Mouse (Mus musculus): ENCODE data around the gene Zfp493. TPM values are rescaled to one million over a fixed set of nuclear protein-coding genes. Genes with fewer than 3 reads are reported as not detected.
A peak's percentile ranks its signal among the peaks of the same experiment; 100 is the strongest.
"Not testable (repeated sequence)": the region's sequence is repeated elsewhere in the genome, so short reads cannot be mapped to it uniquely, and the experiment has no call there.

Gene Zfp493
- polyA plus RNA-seq, 1 experiment from 2014 or later = 3.6 TPM

DNA sequence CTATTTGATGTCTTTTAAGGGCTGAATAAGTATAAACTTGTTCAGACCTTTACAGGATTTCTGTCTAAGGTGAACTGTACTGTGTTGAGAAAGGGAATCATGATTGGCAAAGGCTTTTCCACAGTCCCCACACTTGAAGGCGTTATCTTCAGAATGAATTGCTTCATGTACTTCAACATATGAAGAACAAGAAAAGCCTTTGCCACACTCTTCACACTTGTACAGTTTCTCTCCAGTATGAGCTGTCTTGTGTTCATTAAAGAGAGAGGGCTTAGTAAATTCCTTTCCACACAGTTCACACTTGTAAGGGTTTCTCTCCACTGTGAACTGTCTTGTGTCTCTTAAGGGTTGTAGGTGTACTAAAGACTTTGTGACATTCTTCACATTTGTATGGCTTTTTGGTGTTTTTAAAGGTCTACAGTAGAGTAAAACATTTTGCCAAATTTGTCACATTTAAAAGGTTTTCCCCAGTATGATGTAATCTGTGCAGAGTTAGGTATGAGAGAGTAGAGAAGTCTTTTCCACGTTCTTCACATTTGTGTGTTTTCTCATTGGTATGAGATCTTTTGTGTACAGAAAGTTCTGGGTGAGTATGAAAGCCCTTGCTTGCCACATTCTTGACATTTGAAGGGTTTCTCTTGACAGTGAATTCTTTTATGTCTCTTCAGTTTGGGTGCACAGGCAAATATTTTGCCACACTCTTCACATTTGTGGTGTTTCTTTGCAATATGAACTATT, 16.3 kb upstream of the Zfp493 start:
- Histone ChIP-seq H3K27ac (replicated peaks; ENCODE audit: low read depth, low read length) (no peak overlapping the region), H3K27me3 (ENCODE audit: control insufficient read depth, insufficient read depth, low read length) (no peaks in the 10 kb centered on the region), H3K9ac (replicated peaks; ENCODE audit: low read length) (no peak overlapping the region), H3K9me3 (ENCODE audit: control insufficient read depth, low read length) (no peaks in the 10 kb centered on the region), H3K4me3 (replicated peaks; ENCODE audit: low read depth, low read length) (no peak overlapping the region), H3K4me2 (ENCODE audit: low read length) (no peak overlapping the region), H3K36me3 (ENCODE audit: control insufficient read depth, insufficient read depth, low read length) (no peaks in the 10 kb centered on the region), H3K4me1 (ENCODE audit: control insufficient read depth, insufficient read depth, low read length) (no peaks in the 10 kb centered on the region)
- WGBS = 84% methylated on average over 2 of the region's 2 CpGs
- DNase-seq (no peak), ATAC-seq (ENCODE audit: low FRiP score, low TSS enrichment) (no peak)

DNA sequence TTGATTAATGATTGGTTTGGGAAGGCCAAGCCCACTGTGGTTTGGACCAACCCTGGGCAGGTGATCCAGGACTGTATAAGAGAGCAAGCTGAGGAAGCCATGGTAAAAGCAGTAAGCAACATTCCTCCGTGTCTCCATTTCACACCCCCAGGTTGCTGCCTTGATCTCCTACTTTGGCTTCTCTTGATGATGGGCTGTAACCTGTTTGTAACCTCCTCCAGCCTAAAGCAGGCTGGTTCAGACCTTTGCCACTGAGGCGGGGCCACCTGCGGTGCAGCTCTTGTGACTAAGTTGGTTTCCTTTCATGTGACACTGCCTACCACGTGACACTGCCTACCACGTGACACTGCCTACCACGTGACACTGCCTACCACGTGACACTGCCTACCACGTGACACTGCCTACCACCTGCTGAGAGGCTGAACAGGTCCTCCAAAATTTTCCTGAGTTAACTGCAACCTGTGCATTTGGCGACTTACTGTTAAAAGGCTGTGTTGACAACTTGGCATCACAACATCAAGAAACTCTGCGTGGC, 12.5 kb downstream of the Zfp493 start:
- Histone ChIP-seq H3K4me1 (ENCODE audit: control insufficient read depth, insufficient read depth, low read length) (no peaks in the 10 kb centered on the region), H3K27ac (replicated peaks; ENCODE audit: low read depth, low read length) (no peak overlapping the region), H3K4me3 (replicated peaks; ENCODE audit: low read depth, low read length) (no peak overlapping the region), H3K9me3 (ENCODE audit: control insufficient read depth, low read length) (0 out of 2 replicates have a peak, but pooled peaks cover 4% of the 10 kb centered on the region), H3K4me2 (ENCODE audit: low read length) (no peak overlapping the region), H3K27me3 (ENCODE audit: control insufficient read depth, insufficient read depth, low read length) (no peaks in the 10 kb centered on the region), H3K36me3 (ENCODE audit: control insufficient read depth, insufficient read depth, low read length) (0 out of 2 replicates have a peak, but pooled peaks cover 4% of the 10 kb centered on the region), H3K9ac (replicated peaks; ENCODE audit: low read length) (no peak overlapping the region)
- whole genome bisulfite sequencing = 95% methylated on average over 10 of the region's 10 CpGs
- no peak for DNase-seq
- no peak for ATAC-seq (ENCODE audit: low FRiP score, low TSS enrichment)

DNA sequence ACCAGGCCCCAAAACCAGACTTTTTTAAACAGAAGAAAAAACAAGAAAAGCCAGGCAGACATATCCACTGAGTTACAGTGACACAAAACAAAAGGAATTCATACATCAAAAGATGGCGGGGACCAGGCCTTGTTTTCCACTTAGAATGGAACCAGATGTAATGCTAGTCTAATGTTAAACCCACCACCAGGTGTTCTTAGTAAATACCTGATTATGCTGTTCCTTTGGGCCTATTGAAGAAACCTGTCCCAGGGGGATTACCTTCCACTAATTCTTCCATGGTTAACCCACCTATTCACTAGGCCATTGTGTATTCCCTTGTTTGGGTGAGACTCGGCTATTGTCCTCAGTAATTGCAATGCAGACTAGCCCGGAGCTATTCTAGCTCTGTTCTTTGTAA, 19.1 kb downstream of the Zfp493 start:
- no peak overlapping the region for H3K9ac ChIP-seq (replicated peaks; ENCODE audit: low read length)

GRCm38 (mm10) chr13:67799151-67799550, 19.7 kb downstream of the Zfp493 start:
- not testable (repeated sequence) for ATAC-seq (ENCODE audit: low FRiP score, low TSS enrichment)
- WGBS = 89% methylated on average over 3 of the region's 3 CpGs

More for the DNA sequence above, 19.1 kb downstream of the Zfp493 start:
- H3K9me3 ChIP-seq (ENCODE audit: control insufficient read depth, low read length) = no peaks in the 10 kb centered on the region
- no peaks in the 10 kb centered on the region for H3K27me3 ChIP-seq (ENCODE audit: control insufficient read depth, insufficient read depth, low read length)
- WGBS = 69% methylated on average over 3 of the region's 3 CpGs
- ATAC-seq (ENCODE audit: low FRiP score, low TSS enrichment) (no peak), DNase-seq (no peak)
- H3K4me3 ChIP-seq (replicated peaks; ENCODE audit: low read depth, low read length) = no peak overlapping the region
- no peak overlapping the region for H3K27ac ChIP-seq (replicated peaks; ENCODE audit: low read depth, low read length)
- no peaks in the 10 kb centered on the region for H3K4me1 ChIP-seq (ENCODE audit: control insufficient read depth, insufficient read depth, low read length)
- no peaks in the 10 kb centered on the region for H3K36me3 ChIP-seq (ENCODE audit: control insufficient read depth, insufficient read depth, low read length)
- H3K4me2 ChIP-seq (ENCODE audit: low read length) = no peak overlapping the region

DNA sequence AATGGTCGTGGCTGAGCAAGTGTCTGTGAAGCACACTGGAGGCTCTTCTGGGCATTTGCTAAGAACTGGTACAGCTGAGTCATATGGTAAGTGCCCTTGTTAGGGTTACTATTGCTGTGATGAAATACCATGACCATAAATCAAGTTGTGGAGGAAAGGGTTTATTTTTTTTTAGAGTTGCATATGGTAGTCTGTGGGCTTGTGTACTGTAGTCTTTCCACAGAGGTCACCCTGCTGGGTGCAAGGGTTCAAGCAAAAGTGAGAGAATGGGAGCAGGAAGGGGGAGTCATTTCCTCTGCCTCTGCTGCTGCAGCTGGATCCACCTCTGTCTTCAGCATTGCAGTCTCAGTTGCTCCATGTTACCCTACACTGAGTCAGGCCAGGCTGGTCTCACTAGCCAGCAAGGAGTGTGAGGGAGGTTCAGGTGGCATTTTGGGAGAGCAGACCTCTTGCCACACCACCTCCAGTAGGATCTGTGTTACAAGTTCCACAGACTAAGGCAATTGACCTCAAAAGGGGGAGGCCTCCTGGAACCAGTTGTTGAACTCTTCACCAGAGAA, 32.2 kb downstream of the Zfp493 start:
- Histone ChIP-seq H3K4me1 (ENCODE audit: control insufficient read depth, insufficient read depth, low read length) (no peaks in the 10 kb centered on the region), H3K9me3 (ENCODE audit: control insufficient read depth, low read length) (no peaks in the 10 kb centered on the region), H3K27ac (replicated peaks; ENCODE audit: low read depth, low read length) (no peak overlapping the region), H3K9ac (replicated peaks; ENCODE audit: low read length) (no peak overlapping the region), H3K36me3 (ENCODE audit: control insufficient read depth, insufficient read depth, low read length) (no peaks in the 10 kb centered on the region), H3K4me3 (replicated peaks; ENCODE audit: low read depth, low read length) (no peak overlapping the region), H3K4me2 (ENCODE audit: low read length) (no peak overlapping the region), H3K27me3 (ENCODE audit: control insufficient read depth, insufficient read depth, low read length) (no peaks in the 10 kb centered on the region)
- ATAC-seq (ENCODE audit: low FRiP score, low TSS enrichment) (no peak), DNase-seq (no peak)
- 52% methylated on average over 1 of the region's 1 CpGs for WGBS

More at GRCm38 (mm10) chr13:67799151-67799550, 19.7 kb downstream of the Zfp493 start:
- not testable (repeated sequence) for H3K27ac ChIP-seq (replicated peaks; ENCODE audit: low read depth, low read length); H3K9me3 ChIP-seq (ENCODE audit: control insufficient read depth, low read length); H3K4me3 ChIP-seq (replicated peaks; ENCODE audit: low read depth, low read length); DNase-seq; H3K36me3 ChIP-seq (ENCODE audit: control insufficient read depth, insufficient read depth, low read length); H3K4me1 ChIP-seq (ENCODE audit: control insufficient read depth, insufficient read depth, low read length); H3K9ac ChIP-seq (replicated peaks; ENCODE audit: low read length); H3K27me3 ChIP-seq (ENCODE audit: control insufficient read depth, insufficient read depth, low read length); H3K4me2 ChIP-seq (ENCODE audit: low read length)

- no peaks in the 10 kb centered on the region for H3K27me3 ChIP-seq (ENCODE audit: control insufficient read depth, insufficient read depth, low read length)
- DNase-seq (no peak), ATAC-seq (ENCODE audit: low FRiP score, low TSS enrichment) (peak; percentile 28)
- H3K4me2 ChIP-seq (ENCODE audit: low read length) = peak overlapping the region; percentile 51
- no peaks in the 10 kb centered on the region for H3K4me1 ChIP-seq (ENCODE audit: control insufficient read depth, insufficient read depth, low read length)
- H3K9me3 ChIP-seq (ENCODE audit: control insufficient read depth, low read length) = peaks cover 5% of the 10 kb centered on the region; the same call in 1 of the 2 replicates
- H3K36me3 ChIP-seq (ENCODE audit: control insufficient read depth, insufficient read depth, low read length) = no peaks in the 10 kb centered on the region
- H3K27ac ChIP-seq (replicated peaks; ENCODE audit: low read depth, low read length) = peak overlapping the region; percentile 81; the same call in 1 of the 2 replicates
- WGBS = 75% methylated on average over 8 of the region's 8 CpGs
- peak overlapping the region; percentile 71 for H3K4me3 ChIP-seq (replicated peaks; ENCODE audit: low read depth, low read length)
- H3K9ac ChIP-seq (replicated peaks; ENCODE audit: low read length) = no peak overlapping the region; the same call in 1 of the 2 replicates
Measured at GRCm38 (mm10) chr13:67812961-67813709, 33.6 kb downstream of the Zfp493 start.

DNA sequence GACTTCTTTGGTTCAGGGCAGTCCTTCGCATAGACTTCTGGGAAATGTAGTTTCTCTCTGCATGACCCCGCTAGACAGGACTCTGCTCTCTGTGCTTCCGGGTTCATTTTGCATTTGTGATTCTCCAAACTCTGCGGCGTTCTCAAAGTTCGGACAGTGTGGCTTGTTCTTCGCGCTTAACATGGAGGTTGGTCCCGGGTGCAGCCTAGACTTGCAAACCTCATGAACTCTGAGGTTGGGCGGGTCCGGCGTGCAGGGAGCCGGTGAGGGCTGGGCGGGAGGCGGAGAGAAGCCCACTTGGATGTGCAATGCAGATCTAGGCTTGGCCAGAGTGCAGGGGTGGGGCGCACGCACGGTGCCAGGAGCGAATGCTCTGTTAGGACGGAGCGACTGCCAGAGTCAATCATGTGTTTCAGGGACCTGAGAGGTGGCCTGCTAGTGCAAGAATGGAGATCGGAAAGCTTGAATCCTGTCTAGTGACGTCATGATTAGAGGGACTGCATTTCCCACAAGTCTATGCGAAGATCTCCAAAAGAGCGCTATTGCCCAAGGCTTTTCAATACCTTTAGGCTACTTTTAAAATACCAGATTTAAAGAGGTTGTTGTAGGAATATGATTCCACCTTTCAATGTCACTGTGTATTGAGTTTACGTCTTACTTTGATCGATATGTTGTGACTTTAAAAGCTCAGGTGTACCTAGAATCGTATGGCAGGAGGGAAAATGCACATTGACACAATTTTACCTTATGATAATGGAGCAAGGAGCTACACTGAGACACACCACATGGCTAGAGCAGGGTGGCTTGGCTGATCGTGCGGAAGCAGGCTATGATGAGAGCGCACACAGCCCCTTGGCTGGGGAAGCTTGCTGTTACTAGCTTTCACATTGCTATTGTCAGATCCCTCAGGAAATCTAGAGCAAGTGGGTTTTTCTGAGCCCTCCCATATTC, 34.5 kb downstream of the Zfp493 start, which contains the start of gene Zfp273:
Zfp273 (plus strand) TSS at position 31 of the 951 bp plus-strand sequence.
- Histone ChIP-seq H3K9ac (replicated peaks; ENCODE audit: low read length) (peak within 1 kb of the TSS; percentile 71), H3K27ac (replicated peaks; ENCODE audit: low read depth, low read length) (peak within 1 kb of the TSS; percentile 81), H3K4me1 (ENCODE audit: control insufficient read depth, insufficient read depth, low read length) (no peaks in the 10 kb centered on the region), H3K36me3 (ENCODE audit: control insufficient read depth, insufficient read depth, low read length) (0 out of 2 replicates have a peak, but pooled peaks cover 7% of the 10 kb centered on the region), H3K27me3 (ENCODE audit: control insufficient read depth, insufficient read depth, low read length) (no peaks in the 10 kb centered on the region), H3K4me2 (ENCODE audit: low read length) (peak within 1 kb of the TSS; percentile 51), H3K4me3 (replicated peaks; ENCODE audit: low read depth, low read length) (peak within 1 kb of the TSS; percentile 71), H3K9me3 (ENCODE audit: control insufficient read depth, low read length) (peaks cover 13% of the 10 kb centered on the region)
- DNase-seq (peak; percentile 92), ATAC-seq (ENCODE audit: low FRiP score, low TSS enrichment) (peak; percentile 97)
- WGBS = 4% methylated on average over 31 of the region's 31 CpGs

- Histone ChIP-seq H3K4me3 (replicated peaks; ENCODE audit: low read depth, low read length) (no peak overlapping the region), H3K9ac (replicated peaks; ENCODE audit: low read length) (no peak overlapping the region), H3K4me2 (ENCODE audit: low read length) (no peak overlapping the region), H3K27ac (replicated peaks; ENCODE audit: low read depth, low read length) (no peak overlapping the region), H3K27me3 (ENCODE audit: control insufficient read depth, insufficient read depth, low read length) (no peaks in the 10 kb centered on the region), H3K4me1 (ENCODE audit: control insufficient read depth, insufficient read depth, low read length) (no peaks in the 10 kb centered on the region), H3K9me3 (ENCODE audit: control insufficient read depth, low read length) (peaks cover 26% of the 10 kb centered on the region), H3K36me3 (ENCODE audit: control insufficient read depth, insufficient read depth, low read length) (peaks cover 13% of the 10 kb centered on the region; the same call in 1 of the 2 replicates)
- ATAC-seq (ENCODE audit: low FRiP score, low TSS enrichment) (no peak), DNase-seq (no peak)
- WGBS = 98% methylated on average over 1 of the region's 1 CpGs
Measured at GRCm38 (mm10) chr13:67818636-67819035, 39.1 kb downstream of the Zfp493 start.

Measured in midbrain, embryonic 14.5 days (tissue).